7 mouse cellular contexts compared by ENCODE assay signal in the genomic region with DNA sequence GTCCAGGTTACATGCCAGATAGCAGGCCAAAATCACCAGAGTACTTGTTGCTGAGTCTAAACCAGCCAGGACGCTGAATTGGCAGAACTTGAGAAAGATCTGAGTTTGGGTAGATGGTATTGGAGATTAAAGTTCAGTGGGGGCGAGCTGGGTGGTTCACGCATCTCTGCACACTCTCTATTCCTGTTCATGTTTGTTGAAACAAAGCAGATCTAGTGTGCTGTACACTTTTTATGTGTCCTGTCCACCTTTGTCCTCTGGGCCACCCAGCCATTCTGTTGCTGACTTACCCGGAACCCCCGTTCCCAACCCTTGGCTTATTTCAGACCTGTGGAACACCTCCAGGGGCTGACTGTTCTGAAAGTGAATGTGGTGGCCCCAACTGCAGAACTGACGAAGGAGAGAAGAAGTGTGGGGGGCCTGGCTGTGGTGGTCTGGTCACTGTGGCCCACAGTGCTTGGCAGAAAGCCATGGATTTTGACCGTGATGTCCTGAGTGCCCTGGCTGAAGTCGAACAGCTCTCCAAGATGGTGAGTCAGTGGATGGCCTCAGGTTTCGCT.
"Had no signal": no experiment of that assay in that cellular context is flagged by ENCODE, and none has a peak within 500 bp of the region (broad histone marks: within the 10 kb centered on the region; RNA-seq: fewer than 3 reads in every experiment).

No protein-coding gene starts in this region.

- DNase-seq: layer of hippocampus, postnatal 36 days; liver, postnatal 0 days; lung, embryonic 14.5 days; right cerebral cortex, adult 18-20 months; right cerebral cortex, postnatal 14 days; right cerebral cortex, postnatal 4 days; thymus, postnatal 36 days had no signal
